Mouse (Mus musculus) forelimb bud, embryonic 11.5 days (tissue): Measurements from ENCODE around the gene Rab40c.

Experiments
- DNase-seq: peaks from one replicate; pipeline ENCODE4 v3.0.0-alpha.2; 2012; ENCODE audit warnings: low read depth, low spot score

The Rab40c gene

GRCm38 (mm10) chr17:25946349-25946748, 26.8 kb upstream of the Rab40c start:
- DNase-seq: no peak

GRCm38 (mm10) chr17:25945517-25946155, 26.1 kb upstream of the Rab40c start:
- no peak for DNase-seq

- no peak for DNase-seq
Observed at GRCm38 (mm10) chr17:25944366-25945163, 25.0 kb upstream of the Rab40c start, which contains the start of the genes Pigq and Nhlrc4. Pigq (minus strand) TSS chr17:25944936. Nhlrc4 (minus strand) TSS chr17:25944961.

GRCm38 (mm10) chr17:25943769-25944168, 24.2 kb upstream of the Rab40c start:
- DNase-seq: no peak

- no peak for DNase-seq
Observed at GRCm38 (mm10) chr17:25943221-25943620, 23.7 kb upstream of the Rab40c start.

- no peak for DNase-seq
Observed at GRCm38 (mm10) chr17:25942597-25943151, 23.1 kb upstream of the Rab40c start.

GRCm38 (mm10) chr17:25941511-25942241, 22.1 kb upstream of the Rab40c start:
- DNase-seq: peak; percentile 63

- no peak for DNase-seq
Observed at GRCm38 (mm10) chr17:25934526-25934925, 15.0 kb upstream of the Rab40c start.

GRCm38 (mm10) chr17:25925348-25925747, 5.8 kb upstream of the Rab40c start:
- DNase-seq: no peak

GRCm38 (mm10) chr17:25922120-25922519, 2.6 kb upstream of the Rab40c start:
- DNase-seq: no peak

GRCm38 (mm10) chr17:25919786-25920642, 487 bp upstream of the Rab40c start:
- peak; percentile 100 for DNase-seq

GRCm38 (mm10) chr17:25918037-25918750, 1.3 kb downstream of the Rab40c start:
- no peak for DNase-seq

- no peak for DNase-seq
Observed at GRCm38 (mm10) chr17:25916931-25917647, 2.4 kb downstream of the Rab40c start.

- DNase-seq: no peak
Observed at GRCm38 (mm10) chr17:25914295-25914694, 5.2 kb downstream of the Rab40c start.

GRCm38 (mm10) chr17:25913877-25914275, 5.7 kb downstream of the Rab40c start:
- DNase-seq: no peak

GRCm38 (mm10) chr17:25913186-25913876, 6.2 kb downstream of the Rab40c start:
- DNase-seq: no peak

- DNase-seq: no peak
Observed at GRCm38 (mm10) chr17:25911816-25912215, 7.7 kb downstream of the Rab40c start.

GRCm38 (mm10) chr17:25907640-25908039, 11.9 kb downstream of the Rab40c start:
- DNase-seq: no peak

- DNase-seq: no peak
Observed at GRCm38 (mm10) chr17:25903061-25903460, 16.5 kb downstream of the Rab40c start.
